Mouse (Mus musculus) limb, embryonic 11.5 days (tissue): ENCODE results near the gene Ifitm5. TPM values are rescaled to one million over a fixed set of nuclear protein-coding genes. Genes with fewer than 3 reads are reported as not detected.
A peak's percentile ranks its signal among the peaks of the same experiment; 100 is the strongest.

ENCODE experiments used
- ATAC-seq: fragments of 200-750 bp; cut with Nextera tagmentation; 2 replicates; pipeline ENCODE4 v1.8.0; 2017; ENCODE audit warnings: low read depth; ENCODE audit not compliant: insufficient number of reproducible peaks, low FRiP score, low TSS enrichment
- DNase-seq: peaks from one replicate; pipeline ENCODE4 v3.0.0-alpha.2; 2015; ENCODE audit warnings: low spot score
- H3K27ac ChIP-seq: fragments of 300-500 bp; sonication (generic); replicated peaks from 2 replicates; pipeline ENCODE4 v1.5.1; 2014; ENCODE audit warnings: low read depth, mild to moderate bottlenecking, low read length
- H3K27me3 ChIP-seq: fragments of 300-500 bp; sonication (generic); 2 replicates; pipeline ENCODE4 v1.6.1; 2014; ENCODE audit warnings: mild to moderate bottlenecking, low read length, mixed read lengths; ENCODE audit not compliant: control insufficient read depth, insufficient read depth
- H3K36me3 ChIP-seq: fragments of 300-500 bp; sonication (generic); 2 replicates; pipeline ENCODE4 v1.6.1; 2014; ENCODE audit warnings: mild to moderate bottlenecking, low read length, moderate library complexity, mixed read lengths; ENCODE audit not compliant: control insufficient read depth, insufficient read depth
- H3K4me1 ChIP-seq: fragments of 300-500 bp; sonication (generic); 2 replicates; pipeline ENCODE4 v1.6.1; 2014; ENCODE audit warnings: low read length, mixed read lengths; ENCODE audit not compliant: control insufficient read depth, insufficient read depth
- H3K4me2 ChIP-seq: fragments of 300-500 bp; sonication (generic); 2 replicates; pipeline ENCODE4 v1.6.1; 2014; ENCODE audit warnings: low read depth, mild to moderate bottlenecking, moderate library complexity; ENCODE audit not compliant: severe bottlenecking
- H3K4me3 ChIP-seq: fragments of 300-500 bp; sonication (generic); 2 replicates; pipeline ENCODE4 v1.5.1; 2014; ENCODE audit warnings: low read depth, low read length
- H3K9ac ChIP-seq: fragments of 300-500 bp; sonication (generic); 2 replicates; pipeline ENCODE4 v1.6.1; 2014; ENCODE audit warnings: mild to moderate bottlenecking, low read length
- H3K9me3 ChIP-seq: fragments of 300-500 bp; sonication (generic); 2 replicates; pipeline ENCODE4 v1.6.1; 2016; ENCODE audit warnings: low read length; ENCODE audit not compliant: control insufficient read depth
- whole genome bisulfite sequencing: fragments of 180-500 bp; shearing (Covaris S2); extraction: QIAGEN DNeasy Blood & Tissue Kit; methylation state at CpG from one replicate; pipeline ENCODE4 v1.1.7; 2014; 5-methylcytosine and 5-hydroxymethylcytosine counted together
- polyA plus RNA-seq: library from polyadenylated mRNA; unstranded; fragments of >200 nt; fragmentation: Nextera tagmentation; extraction: Ambion mirVana; gene quantifications from 2 replicates; pipeline ENCODE4 v1.2.1, GENCODE M21; 2014

Gene Ifitm5
- polyA plus RNA-seq, 1 experiment from 2014 or later: 1.9 TPM

GRCm38 (mm10) chr7:140942341-140942740 lies 7.8 kb downstream of the Ifitm5 start:
- H3K9me3 ChIP-seq: no peaks in the 10 kb centered on the region
- H3K27me3 ChIP-seq: no peaks in the 10 kb centered on the region
- H3K4me3 ChIP-seq: peak overlapping the region; percentile 41
- peak overlapping the region; percentile 58 for H3K9ac ChIP-seq
- peak overlapping the region; percentile 49 for H3K4me2 ChIP-seq
- ATAC-seq (no peak), DNase-seq (no peak)
- peaks cover 19% of the 10 kb centered on the region for H3K4me1 ChIP-seq
- 64% methylated on average over 9 of the region's 9 CpGs for WGBS
- H3K27ac ChIP-seq: no peak overlapping the region
- H3K36me3 ChIP-seq: peaks cover 7% of the 10 kb centered on the region

- Histone ChIP-seq H3K36me3 (peaks cover 5% of the 10 kb centered on the region; the same call in 1 of the 2 replicates), H3K27ac (0 out of 2 replicates have a peak within 1 kb of the TSS, but pooled peaks have one; percentile 21), H3K9me3 (no peaks in the 10 kb centered on the region), H3K4me3 (peak within 1 kb of the TSS; percentile 41), H3K9ac (peak within 1 kb of the TSS; percentile 58), H3K4me2 (peak within 1 kb of the TSS; percentile 49), H3K27me3 (no peaks in the 10 kb centered on the region), H3K4me1 (peaks cover 19% of the 10 kb centered on the region)
- 3% methylated on average over 33 of the region's 33 CpGs for WGBS
- peak; percentile 84 for ATAC-seq
- peak; percentile 92 for DNase-seq
Observed at GRCm38 (mm10) chr7:140941222-140942051, 8.7 kb downstream of the Ifitm5 start, which contains the start of gene Pgghg. Pgghg (plus strand) TSS chr7:140941391.

- Histone ChIP-seq H3K4me1 (peaks cover 19% of the 10 kb centered on the region), H3K4me2 (peak overlapping the region; percentile 36), H3K9ac (no peak overlapping the region), H3K9me3 (no peaks in the 10 kb centered on the region), H3K4me3 (no peak overlapping the region; the same call in 1 of the 2 replicates), H3K27me3 (no peaks in the 10 kb centered on the region), H3K36me3 (no peaks in the 10 kb centered on the region), H3K27ac (peak overlapping the region; percentile 45; the same call in 1 of the 2 replicates)
- DNase-seq (peak; percentile 68), ATAC-seq (peak; percentile 58)
- WGBS: 1% methylated on average over 8 of the region's 8 CpGs
Observed at GRCm38 (mm10) chr7:140939669-140940171, 10.4 kb downstream of the Ifitm5 start.

GRCm38 (mm10) chr7:140938896-140939295 lies 11.2 kb downstream of the Ifitm5 start:
- Histone ChIP-seq H3K36me3 (no peaks in the 10 kb centered on the region), H3K4me2 (no peak overlapping the region; the same call in 1 of the 2 replicates), H3K4me3 (no peak overlapping the region), H3K9me3 (no peaks in the 10 kb centered on the region), H3K4me1 (peaks cover 19% of the 10 kb centered on the region), H3K27me3 (no peaks in the 10 kb centered on the region), H3K9ac (no peak overlapping the region), H3K27ac (no peak overlapping the region; the same call in 1 of the 2 replicates)
- WGBS: 17% methylated on average over 2 of the region's 2 CpGs
- DNase-seq (no peak), ATAC-seq (no peak)

GRCm38 (mm10) chr7:140938436-140938835 lies 11.7 kb downstream of the Ifitm5 start:
- WGBS: 38% methylated on average over 3 of the region's 3 CpGs
- Histone ChIP-seq H3K4me3 (no peak overlapping the region), H3K9me3 (no peaks in the 10 kb centered on the region), H3K4me1 (peaks cover 19% of the 10 kb centered on the region), H3K4me2 (no peak overlapping the region), H3K27me3 (no peaks in the 10 kb centered on the region), H3K9ac (no peak overlapping the region), H3K27ac (no peak overlapping the region), H3K36me3 (no peaks in the 10 kb centered on the region)
- DNase-seq (no peak), ATAC-seq (no peak)

GRCm38 (mm10) chr7:140927181-140927580 lies 22.9 kb downstream of the Ifitm5 start:
- 84% methylated on average over 6 of the region's 6 CpGs for WGBS
- no peak for ATAC-seq
- no peak overlapping the region for H3K9ac ChIP-seq
- no peak for DNase-seq
- H3K4me2 ChIP-seq: no peak overlapping the region
- peaks cover 29% of the 10 kb centered on the region for H3K27me3 ChIP-seq
- no peak overlapping the region for H3K27ac ChIP-seq
- H3K4me1 ChIP-seq: 0 out of 2 replicates have a peak, but pooled peaks cover 2% of the 10 kb centered on the region
- H3K4me3 ChIP-seq: no peak overlapping the region
- H3K9me3 ChIP-seq: no peaks in the 10 kb centered on the region
- H3K36me3 ChIP-seq: no peaks in the 10 kb centered on the region

GRCm38 (mm10) chr7:140923070-140923775 lies 26.9 kb downstream of the Ifitm5 start:
- Histone ChIP-seq H3K4me1 (0 out of 2 replicates have a peak, but pooled peaks cover 5% of the 10 kb centered on the region), H3K4me2 (peak overlapping the region; percentile 56), H3K9ac (no peak overlapping the region), H3K9me3 (no peaks in the 10 kb centered on the region), H3K27me3 (peaks cover 52% of the 10 kb centered on the region), H3K4me3 (peak overlapping the region; percentile 29), H3K27ac (no peak overlapping the region), H3K36me3 (no peaks in the 10 kb centered on the region)
- ATAC-seq (no peak), DNase-seq (no peak)
- 22% methylated on average over 30 of the region's 30 CpGs for WGBS

- no peaks in the 10 kb centered on the region for H3K9me3 ChIP-seq
- no peak for ATAC-seq
- 0 out of 2 replicates have a peak, but pooled peaks cover 5% of the 10 kb centered on the region for H3K4me1 ChIP-seq
- H3K4me2 ChIP-seq: peak overlapping the region; percentile 56
- WGBS: under 1% methylated on average over 49 of the region's 49 CpGs
- peaks cover 52% of the 10 kb centered on the region for H3K27me3 ChIP-seq
- no peaks in the 10 kb centered on the region for H3K36me3 ChIP-seq
- peak; percentile 62 for DNase-seq
- no peak overlapping the region for H3K27ac ChIP-seq
- H3K9ac ChIP-seq: no peak overlapping the region
- peak overlapping the region; percentile 29 for H3K4me3 ChIP-seq
Observed at GRCm38 (mm10) chr7:140922398-140923069, 27.6 kb downstream of the Ifitm5 start.
